Mouse (Mus musculus) right cerebral cortex, adult 18-20 months (tissue): ENCODE measurements around the gene Sgce.
"Not testable (repeated sequence)": the region's sequence is repeated elsewhere in the genome, so short reads cannot be mapped to it uniquely, and the experiment has no call there.

ENCODE experiments used
- DNase-seq: peaks from one replicate; pipeline ENCODE4 v3.0.0; 2022; ENCODE audit warnings: mixed read lengths

Sgce gene

DNA sequence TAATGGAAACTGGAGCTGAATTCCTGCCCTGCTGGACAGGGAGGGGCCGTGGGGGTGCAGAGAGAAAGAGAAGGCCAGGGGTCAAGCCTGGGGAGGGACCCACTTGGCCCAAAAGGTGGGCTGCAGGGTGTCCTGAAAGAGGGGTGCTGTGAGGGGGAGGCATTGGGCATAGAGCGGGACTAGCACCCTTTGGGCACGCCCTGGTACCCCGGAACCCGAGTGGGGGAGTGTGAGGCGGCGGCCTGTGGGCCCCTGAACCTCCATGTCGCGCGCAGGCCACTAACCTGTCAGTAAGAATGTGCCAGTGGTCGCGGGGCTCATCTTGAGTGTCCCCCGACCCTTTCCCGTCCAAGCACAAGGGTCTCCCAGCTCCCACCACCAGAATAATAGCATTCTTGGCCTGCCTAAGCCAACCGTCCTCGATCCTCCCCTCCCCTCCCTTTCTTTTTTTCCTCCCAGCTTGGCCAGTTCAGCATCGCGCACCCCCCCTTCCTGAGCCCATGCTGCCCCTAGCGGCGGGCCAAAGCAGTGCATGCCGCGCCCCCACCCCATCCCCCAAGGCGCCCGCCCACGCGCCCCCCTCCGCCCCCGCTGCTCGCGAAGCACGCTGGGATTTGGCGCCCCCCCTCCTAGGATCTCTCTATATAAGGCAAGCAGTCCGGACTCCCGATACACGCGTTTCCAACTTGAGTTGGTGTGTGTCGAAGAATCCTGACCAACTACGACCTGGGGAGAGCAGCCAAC lies at the start of gene Sgce, which contains the start of gene Peg10:
Sgce (minus strand) TSS at position 512 of the 744 bp plus-strand sequence.
Peg10 (plus strand) TSS at position 611 of the 744 bp plus-strand sequence.
- peak; percentile 59 for DNase-seq

DNA sequence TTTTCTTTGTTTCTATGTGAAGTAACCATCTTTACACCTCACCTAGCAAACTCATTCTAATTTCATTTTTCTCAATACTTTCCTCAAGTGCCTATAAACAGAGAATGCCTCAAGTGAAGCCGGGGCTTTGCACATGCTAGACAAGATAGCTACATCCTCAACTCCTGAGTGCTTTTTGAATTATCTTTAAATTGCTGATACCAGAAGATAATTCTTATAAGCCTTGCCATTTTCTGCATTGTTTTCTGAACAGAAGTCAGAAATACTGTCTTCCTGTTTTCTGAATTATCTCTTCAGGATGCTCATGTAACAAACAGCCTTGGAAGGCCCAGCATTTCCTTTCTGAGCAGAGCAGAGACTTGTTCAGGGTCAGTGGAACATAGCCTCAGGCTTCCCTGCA lies 49.3 kb upstream of the Sgce start:
- DNase-seq: no peak

DNA sequence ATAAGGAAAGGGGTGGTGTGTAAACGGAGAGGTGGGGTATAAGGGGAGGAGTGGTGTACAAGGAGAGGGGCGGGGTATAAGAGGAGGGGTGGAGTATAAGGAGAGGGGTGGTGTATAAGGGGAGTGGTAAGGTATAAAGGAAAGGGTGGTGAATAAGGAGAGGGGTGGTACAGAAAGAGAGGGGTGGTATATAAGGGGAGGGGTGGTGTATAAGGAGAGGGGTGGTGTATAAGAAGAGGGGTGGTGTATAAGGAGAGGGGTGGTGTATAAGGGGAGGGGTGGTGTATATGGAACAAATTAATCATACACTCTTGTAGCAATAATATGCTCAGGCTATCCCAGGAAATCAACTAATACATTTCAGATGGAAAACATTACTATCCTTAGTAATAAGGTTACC lies 15.2 kb upstream of the Sgce start:
- no peak for DNase-seq

DNA sequence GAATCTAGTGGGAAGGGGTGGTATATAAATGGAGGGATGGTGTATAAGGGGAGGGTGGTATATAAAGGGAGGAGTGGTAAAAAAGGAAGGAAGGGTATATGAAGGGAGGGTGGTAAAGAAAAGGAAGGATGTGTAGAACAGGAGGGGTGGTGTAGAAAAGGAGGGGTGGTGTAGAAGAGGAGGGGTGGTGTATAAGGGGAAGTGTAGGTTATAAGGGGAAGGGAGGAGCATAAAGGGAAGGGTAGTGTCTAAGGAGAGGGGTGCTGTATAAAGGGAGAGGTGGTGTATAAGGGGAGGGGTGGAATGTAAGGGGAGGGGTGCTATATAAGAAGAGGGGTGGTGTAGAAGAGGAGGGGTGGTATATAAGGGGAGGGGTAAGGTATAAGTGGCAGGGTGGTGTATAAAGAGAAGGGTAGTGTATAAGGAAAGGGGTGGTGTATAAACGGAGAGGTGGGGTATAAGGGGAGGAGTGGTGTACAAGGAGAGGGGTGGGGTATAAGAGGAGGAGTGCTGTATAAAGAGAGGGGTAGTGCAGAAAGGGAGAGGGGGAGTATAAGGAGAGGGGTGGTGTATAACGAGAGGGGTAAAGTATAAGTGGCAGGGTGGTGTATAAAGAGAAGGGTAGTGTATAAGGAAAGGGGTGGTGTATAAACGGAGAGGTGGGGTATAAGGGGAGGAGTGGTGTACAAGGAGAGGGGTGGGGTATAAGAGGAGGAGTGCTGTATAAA lies 14.6 kb upstream of the Sgce start:
- not testable (repeated sequence) for DNase-seq

DNA sequence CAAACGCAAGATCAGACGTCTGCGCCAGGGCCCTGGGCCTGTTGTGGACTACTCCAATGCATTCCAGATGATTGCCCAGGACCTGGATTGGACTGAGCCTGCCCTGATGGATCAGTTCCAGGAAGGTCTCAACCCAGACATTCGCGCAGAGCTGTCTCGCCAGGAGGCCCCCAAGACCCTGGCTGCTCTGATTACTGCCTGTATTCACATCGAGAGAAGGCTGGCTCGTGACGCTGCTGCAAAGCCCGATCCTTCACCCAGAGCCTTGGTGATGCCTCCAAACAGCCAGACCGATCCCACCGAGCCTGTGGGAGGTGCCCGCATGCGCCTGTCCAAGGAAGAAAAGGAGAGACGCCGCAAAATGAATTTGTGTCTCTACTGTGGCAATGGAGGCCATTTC lies 7.9 kb upstream of the Sgce start:
- DNase-seq: no peak

DNA sequence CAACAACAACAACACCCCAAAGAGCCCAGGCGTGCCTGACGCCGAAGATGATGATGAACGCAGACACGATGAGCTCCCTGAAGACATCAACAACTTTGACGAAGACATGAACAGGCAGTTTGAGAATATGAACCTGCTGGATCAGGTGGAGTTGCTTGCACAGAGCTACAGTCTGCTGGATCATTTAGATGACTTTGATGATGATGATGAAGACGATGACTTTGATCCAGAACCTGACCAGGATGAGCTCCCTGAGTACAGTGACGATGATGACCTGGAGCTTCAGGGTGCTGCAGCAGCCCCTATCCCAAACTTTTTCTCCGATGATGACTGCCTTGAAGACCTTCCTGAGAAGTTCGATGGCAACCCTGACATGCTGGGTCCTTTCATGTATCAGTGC lies 7.3 kb upstream of the Sgce start:
- DNase-seq: no peak

DNA sequence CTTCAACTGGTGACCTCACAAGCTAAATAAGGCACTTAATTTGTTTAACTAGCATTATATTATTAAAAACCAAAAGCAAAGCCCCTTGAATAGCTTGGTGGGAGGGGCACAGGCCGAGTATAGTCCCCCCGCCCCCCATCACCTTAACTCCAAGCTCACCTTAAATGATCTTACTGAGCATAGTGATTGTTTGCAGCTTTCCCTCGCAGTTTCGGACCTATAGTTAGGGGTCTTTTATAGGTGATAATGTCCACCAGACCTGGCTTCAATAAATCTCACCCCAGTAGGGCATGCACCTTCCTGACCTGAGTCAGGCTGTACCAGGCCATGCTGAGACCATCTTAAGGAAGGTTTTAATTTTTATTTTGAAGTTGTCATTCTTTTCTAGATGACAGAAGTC lies 4.3 kb upstream of the Sgce start:
- no peak for DNase-seq

DNA sequence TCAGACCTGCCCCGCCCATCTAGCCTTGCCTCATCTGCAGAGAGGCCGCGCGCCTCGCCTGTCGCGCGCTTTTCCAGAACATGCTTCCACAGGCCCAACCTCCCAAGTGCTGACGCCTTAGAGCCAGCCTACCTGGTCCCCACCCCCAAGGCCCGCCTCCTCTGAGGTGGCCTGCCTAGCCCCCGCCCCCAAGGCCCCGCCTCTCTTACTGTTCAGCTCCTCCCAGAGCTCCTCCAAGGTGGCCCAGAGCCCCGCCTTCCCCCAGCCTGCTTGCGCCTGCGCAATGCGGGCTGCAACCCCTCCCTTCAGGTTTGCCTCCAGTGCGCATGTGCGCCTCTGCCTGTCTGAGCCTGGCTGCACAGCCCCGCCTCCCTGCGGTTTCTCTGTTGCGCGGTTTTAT lies 2.1 kb upstream of the Sgce start:
- peak; percentile 96 for DNase-seq

DNA sequence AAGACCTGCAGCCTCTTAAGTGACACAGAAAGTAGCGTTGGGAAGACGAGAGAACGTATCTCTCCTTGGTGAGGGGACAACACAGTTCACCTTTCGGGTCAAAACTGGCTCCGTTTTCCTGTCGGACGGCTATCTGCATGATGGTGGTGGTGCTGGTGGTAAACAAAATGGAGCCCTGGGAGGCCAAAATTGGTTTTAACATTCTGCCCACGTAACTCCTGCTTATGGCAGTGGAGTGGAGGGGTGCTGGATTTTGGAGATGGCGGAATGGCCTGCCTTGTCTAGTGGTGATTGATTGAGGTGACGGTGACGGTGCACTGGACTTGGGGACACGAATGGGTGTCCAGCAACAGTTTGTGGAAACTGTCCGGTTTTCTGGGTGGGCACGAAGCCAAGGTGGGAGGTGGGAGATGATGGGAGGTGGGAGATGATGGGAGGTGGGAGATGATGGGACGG lies 1.5 kb upstream of the Sgce start:
- DNase-seq: no peak

DNA sequence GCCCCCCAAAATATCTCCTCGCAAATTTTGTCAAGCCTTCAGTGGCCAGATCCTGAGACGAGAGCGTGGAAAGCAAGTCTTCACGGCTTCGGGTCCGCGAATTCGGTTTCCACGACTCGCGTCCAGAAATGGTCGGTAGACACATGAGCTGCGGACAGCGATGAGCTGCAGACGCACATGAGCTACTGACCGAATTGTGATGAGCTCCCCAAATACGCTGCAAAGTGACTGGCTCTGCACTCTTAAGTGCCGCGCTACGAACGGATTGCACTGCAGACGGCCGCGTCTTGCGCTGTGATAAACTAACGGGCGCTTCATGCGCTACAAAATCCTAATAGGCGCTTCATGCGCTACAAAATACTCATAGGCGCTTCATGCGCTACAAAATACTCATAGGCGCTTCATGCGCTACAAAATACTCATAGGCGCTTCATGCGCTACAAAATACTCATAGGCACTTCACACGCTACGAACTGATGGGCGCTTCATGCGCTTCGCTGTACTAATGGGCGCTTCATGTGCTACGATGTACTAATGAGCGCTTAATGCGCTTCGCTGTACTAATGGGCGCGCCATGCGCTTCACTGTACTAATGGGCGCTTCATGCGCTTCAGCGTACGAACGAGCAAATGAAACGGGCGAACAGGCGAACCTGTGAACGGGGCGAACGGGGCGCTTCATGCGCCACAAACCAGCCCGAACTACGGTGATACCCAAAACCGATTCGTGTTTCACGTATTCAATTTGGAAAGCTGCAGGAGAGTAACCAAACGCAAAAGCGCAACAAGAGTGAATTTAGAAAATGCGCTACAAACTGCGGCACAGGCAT lies 884 bp upstream of the Sgce start:
- DNase-seq: peak; percentile 63

DNA sequence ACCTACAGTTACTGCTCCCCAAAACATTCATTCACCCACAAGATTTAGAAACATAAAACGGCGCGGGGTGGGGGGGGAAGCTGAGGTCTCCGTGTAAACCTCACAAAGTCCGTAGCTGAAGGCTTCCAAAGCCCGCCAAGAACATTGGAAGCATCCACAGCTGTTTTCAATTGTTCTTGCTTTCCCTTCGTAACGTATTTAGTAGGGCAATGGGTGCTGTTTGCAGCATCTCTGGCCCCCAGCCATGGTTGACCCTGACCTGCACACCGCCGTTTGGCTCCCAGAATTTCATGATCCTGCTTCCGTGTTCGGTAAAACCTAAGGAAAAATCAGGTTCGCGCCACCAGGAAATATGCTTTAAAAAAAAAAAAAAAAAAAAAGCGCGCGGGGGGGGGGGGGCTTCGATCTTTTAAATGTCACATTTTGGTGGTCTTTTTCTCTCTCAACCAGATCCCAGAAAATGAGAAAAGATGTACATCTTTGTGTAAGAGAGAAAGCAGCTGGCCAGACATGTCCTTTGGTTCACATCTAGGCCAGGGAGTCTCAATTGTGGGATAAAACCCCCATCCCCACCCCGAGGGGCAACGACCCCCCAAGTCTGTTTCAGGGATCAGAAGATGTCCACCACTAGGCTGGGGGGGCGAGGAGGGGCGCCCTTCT lies 841 bp downstream of the Sgce start:
- no peak for DNase-seq

DNA sequence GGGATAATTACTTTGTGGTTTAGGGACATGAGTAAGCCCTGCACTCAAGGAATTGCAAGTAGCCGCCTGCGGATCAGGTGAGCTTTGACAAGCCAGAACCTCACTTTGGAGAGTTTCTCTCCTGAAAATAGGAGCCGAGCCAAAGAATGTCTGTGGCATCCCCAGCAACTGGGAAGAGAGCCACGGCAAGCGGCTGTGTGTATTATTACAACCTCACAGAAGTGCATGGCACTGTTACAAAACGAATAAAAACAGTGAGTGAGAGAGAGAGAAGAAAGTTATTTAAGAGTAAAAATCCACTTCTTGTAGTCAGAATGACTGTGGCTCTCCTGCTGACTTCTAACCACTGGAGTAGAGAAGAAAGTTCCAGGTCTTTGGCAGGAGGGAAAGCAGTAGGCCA lies 6.5 kb downstream of the Sgce start:
- DNase-seq: peak; percentile 47

DNA sequence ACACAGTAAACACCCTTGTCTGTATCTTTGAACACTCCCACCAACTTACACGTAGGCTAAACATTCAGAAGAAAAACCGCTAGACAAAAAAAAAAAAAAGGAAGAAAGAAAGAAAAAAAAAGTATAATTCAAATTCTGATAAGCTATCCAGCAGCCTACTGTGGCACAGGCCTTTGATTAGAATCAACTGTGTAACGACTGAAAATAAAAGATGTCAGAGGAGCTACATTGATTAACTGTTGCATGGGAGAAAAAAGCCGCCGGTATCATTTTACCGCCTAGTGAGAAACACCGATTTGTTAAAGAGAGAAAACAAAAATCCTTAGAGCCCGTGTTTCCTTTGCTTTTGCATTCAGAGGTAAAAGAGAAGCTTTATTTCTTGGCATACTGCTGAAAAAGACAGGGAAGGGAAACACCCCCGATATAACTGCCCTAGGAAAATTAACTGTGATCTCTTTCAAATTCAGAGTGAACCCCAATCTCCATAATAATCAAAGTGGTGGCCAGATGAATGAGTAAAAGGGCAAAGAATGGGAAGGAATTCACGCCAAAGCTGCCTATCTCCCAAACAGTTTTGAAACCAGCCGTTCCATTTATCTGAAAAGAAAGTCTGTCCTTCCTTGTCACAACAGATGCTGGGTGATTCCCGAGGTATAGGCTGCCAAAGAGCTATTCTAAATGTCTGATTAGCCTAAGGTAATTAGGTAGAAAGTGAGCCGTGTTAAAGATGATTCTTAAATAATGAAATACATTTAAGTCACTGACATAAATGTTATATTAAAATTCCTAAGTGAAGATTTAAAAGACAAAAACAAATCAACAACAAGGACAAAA lies 7.3 kb downstream of the Sgce start:
- DNase-seq: no peak

DNA sequence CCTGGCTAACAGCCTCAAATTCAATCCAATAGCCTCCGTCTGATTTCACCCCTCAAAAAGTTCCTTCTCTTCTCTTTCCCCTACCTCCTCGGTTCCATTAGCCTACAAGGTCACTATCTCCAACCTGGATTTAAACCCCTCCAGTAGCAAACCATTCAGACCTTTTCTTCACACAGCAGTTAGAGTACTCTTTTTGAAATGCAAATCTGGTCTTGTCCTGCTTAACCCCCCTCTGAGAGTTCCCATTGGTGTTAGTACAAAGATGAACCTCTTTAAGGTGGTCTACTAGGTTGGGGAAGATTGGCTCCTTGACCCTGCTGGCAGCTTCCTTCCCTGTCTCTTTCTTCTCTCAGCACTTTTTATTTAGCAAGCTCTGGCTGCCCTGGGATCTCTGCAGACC lies 8.3 kb downstream of the Sgce start:
- no peak for DNase-seq

DNA sequence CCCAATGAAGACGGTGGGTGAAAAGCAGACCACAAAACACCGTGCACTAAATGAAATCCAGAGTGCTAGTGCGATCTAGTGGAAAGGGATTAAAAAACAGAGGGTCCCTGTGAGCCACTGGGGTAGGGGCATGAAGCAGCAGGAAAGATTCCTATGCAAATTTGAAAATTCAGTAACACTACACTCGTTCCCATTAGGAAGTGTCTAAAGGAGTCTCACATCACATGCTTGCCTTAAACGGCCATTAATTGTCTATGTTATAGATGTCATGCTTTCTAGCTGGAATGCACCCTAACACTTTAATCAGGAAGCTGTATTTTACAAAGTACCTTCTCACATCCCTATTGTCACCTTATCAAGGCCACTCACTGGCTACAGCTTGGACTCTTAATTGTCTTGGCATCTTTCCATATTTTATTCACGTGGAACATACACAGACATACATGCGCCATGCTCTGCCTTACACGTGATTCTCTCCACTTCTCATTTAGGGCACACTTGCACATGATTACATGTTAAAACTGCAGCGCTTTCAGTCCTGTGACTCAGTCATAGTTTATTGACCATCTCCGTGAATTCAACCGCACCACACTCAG lies 8.9 kb downstream of the Sgce start:
- DNase-seq: no peak

DNA sequence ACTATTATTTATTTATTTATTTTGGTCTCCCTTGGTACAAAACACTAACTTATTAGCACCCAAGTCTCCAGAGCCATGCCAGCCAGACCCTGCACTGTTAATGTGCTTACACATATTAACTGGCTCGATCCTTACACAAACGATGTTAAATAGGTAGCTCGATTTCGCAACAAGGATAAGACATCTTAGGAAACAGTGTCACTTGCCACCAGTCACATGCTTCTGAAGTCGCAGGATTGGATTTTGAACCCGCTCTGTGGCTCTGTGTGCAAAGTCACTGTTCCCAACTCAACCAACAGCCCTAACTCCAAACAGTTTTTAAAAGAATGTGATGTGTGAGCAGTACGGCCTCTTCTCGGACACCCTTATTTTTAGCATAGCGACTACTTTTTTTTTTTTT lies 10.6 kb downstream of the Sgce start:
- no peak for DNase-seq

DNA sequence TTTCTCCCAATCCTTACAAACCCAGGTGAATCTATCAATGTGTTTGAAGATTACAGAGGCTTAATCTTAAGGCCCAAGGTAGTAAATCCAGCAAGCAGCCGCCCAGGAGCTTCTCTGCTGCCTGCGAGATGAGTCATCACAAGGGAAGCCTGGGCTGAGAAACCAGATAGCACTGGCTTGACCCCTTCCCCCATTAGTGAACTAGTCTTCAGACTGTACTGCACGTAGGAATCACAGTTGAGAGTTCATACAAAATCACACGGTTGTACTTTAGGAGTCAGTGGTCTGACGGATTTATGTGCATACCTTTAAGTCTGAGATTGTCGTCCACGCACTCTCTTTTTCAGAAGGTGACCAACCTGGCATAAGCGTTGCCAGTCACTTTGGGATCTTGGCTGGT lies 13.8 kb downstream of the Sgce start:
- no peak for DNase-seq

DNA sequence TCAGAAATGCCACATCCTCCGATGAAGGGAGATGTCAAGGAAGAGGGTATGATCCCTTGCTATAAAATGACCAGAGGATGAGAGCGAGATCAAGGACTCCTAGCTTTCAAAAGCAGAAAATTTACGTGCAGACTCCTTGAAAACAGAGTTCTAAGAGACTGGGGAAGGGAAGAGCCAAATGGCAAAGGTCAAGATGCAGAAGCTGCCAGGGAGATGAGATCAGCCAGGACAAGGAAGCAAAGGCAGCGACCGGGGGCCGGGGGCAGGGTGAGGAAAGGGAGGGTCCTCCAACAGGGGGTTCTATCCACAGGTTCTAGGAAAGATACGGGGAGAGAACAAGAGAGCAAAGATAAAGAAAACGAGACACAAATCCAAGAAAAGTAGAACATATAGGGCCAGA lies 15.3 kb downstream of the Sgce start:
- no peak for DNase-seq

DNA sequence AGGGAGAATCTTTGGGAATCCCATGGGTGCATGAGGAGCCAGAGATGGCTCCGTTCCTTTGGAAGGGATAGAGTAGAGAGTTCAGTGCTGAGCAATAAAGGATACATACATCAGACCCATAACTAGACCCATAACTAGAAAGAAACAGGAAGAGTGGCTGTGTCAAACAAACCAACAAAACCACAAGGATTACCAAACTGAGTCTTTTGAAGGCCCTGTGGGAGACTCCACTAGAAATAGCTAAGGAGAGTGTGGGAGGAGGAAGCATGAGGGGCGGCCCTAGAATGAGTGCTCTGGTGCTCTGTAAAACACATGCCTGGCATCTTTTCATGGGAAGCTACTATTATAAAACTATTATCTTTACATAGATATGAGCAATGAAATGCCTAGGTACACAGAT lies 18.7 kb downstream of the Sgce start:
- DNase-seq: no peak

DNA sequence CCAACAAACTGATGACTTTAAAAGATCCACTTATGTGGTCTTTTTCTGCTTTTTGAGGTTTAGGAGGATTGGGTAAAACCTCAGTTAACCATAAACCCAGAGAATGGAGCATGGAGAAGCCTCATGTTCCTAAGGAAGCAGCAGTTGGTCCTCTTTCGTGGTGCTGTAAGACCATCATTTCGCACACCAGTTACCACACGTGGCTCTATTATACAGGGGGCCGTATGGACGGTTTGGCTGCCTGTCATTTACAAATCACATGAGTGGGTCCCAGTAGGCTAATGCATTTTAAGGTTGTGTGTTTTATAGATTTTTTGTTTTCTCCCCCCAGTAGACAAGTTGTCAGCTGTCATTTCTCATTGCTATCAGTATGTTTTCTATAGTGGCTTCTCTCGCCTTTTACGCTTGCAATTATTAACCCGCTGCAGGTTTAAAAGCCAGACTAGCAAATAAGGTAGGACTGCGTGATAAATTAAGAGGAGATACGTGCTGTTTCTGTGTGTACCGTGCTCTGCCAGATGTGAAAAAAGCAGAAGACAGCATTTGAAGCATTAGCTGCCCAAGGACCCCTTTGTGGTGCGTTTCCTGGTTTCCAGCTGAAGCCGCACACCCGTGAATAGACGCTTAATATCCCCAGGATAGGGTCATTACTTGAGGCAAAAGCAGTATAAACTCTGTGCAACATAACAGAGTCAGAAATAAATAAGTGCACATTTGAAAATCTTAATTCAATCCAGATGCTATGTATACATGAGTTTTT lies 22.8 kb downstream of the Sgce start:
- DNase-seq: no peak

DNA sequence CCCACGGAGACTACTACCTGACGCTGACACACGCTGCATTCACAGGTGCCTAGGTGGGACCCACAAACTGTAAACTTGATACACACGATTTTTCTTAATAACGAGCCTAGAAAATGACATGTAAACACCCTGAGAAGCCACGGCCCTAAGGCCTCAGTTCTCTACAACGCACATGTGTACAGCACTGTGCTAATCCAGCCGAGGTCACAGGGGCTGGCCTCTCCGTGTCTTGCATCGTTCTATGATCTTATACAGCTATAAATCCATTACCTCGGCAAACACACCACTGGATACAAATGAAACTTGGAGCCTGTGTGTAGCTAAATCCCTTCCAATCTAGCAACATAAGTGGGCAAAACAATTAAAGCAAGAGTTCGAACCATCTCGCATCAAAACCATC lies 24.3 kb downstream of the Sgce start:
- DNase-seq: no peak
